Mouse (Mus musculus): ENCODE data around the gene Prkra. TPM values are rescaled to one million over a fixed set of nuclear protein-coding genes. Genes with fewer than 3 reads are reported as not detected.

Prkra gene
- polyA plus RNA-seq (2014; fragmentation: Illumina TruSeq; extraction: RNeasy Lipid Tissue Mini Kit (QIAGEN cat#74804); ENCODE audit: low read depth, low replicate concordance): 19.2 TPM

DNA sequence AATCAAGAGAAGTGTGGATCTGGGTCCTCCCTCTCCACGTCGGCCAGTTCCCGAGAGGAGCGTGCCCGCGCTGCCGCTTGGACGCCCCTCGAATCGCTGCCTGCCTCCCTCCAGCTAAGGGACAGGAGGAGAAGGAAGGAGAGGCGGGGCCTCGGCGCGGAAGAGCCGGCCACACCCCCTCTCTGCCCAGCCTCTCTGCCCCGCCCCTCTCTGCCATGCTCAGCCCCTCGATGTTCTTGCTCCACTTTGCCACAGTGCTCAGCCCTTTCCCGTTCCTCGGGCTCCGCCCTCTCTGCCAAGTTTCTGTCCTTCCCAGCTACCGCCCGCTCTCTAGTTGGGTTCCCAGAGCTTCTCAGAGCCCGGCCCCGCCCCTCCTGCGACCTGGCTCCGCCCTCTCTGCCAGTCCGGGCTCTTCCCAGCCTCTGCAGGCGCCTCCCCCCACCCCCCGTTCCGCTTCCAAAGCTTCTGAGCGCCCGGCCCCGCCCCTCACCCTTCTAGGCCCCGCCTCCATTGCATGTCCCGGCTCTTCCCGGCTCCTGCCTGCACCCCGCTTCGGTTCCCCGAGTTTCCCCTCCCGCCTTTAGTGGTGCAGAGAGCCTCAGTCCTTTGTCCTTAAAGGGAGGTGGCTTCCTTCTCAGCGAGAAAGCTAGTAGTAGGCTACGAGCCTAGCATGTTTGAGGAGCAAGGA, at the start of gene Prkra, which contains the start of gene Pjvk:
Gene Prkra (minus strand): TSS at position 133 of the 688 bp plus-strand sequence.
Gene Pjvk (plus strand): TSS at position 594 of the 688 bp plus-strand sequence.

DNA sequence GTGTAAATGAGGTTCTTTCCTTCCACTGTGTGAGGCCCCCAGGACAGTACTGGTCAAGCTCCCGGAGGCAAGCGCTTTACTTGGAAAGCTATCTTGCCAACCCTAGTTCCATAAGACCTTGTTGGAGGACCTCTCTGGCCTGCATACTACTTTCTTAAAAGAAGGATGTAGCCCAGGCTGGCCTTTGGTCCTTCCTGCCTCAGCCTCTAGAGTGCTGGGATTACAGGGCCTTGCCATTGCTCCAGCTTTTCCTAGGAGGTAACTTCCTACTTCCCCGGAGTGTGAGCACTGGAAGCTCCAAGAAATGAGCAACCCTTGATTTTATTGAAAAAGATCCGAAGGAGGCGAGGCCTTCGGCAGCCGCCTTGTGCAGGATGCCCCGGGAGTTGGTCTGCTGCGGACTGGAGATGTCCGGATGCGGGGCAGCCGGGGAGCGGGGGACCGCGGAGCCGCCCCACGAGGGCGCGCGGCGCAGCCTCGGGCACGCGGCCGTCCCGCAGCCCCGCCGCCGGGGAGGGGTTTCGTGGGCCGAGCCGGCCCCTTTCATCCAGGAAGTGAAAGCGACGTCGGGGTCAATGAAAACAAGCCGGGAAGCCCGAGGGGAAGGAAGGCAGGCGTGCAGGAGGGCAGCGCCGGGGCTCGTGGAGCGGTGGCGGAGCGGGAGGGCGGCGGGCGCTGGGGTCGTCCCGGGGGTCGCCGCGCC, 27.1 kb upstream of the Prkra start, which contains the start of gene Plekha3:
Gene Plekha3 (plus strand): TSS at position 557 of the 703 bp plus-strand sequence.

DNA sequence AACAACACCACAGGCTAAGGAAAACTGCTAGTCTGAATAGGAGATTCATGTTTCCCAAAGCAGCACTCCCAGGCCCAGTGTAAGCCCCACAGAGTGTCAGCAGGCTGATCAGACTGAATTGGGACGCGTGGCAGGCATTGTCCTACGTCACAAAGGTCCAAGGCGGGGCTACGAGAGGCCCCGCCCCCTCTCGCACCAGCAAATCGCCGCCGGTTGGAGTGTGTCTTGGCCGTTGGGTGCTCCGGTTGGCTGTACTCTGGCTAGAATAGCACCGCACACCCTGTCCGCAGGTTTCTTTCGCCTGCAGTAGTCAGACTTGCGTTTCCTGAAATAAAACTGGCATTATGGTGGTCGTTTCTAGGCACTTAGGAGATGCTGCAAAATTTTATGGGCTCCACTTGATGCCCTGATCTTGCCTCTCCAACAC, 25.2 kb upstream of the Prkra start, which contains the start of gene Fkbp7:
Gene Fkbp7 (minus strand): TSS at position 151 of the 427 bp plus-strand sequence.

Other genes with a start within 250 kb of the Prkra start
- 15.7 TPM for gene Osbpl6, start 241.5 kb downstream of the Prkra start, polyA plus RNA-seq (2014; fragmentation: Illumina TruSeq; extraction: RNeasy Lipid Tissue Mini Kit (QIAGEN cat#74804); ENCODE audit: low read depth, low replicate concordance)
- not detected for gene Pjvk, start 461 bp upstream of the Prkra start, polyA plus RNA-seq (2014; fragmentation: Illumina TruSeq; extraction: RNeasy Lipid Tissue Mini Kit (QIAGEN cat#74804); ENCODE audit: low read depth, low replicate concordance)
- gene Fkbp7, start 25.1 kb upstream of the Prkra start, polyA plus RNA-seq (2014; fragmentation: Illumina TruSeq; extraction: RNeasy Lipid Tissue Mini Kit (QIAGEN cat#74804); ENCODE audit: low read depth, low replicate concordance): 49.3 TPM
- gene Plekha3, start 27.3 kb upstream of the Prkra start, polyA plus RNA-seq (2014; fragmentation: Illumina TruSeq; extraction: RNeasy Lipid Tissue Mini Kit (QIAGEN cat#74804); ENCODE audit: low read depth, low replicate concordance): 18.2 TPM